Mouse (Mus musculus): ENCODE data around the gene Ppp1r9a.

The Ppp1r9a gene

GRCm38 (mm10) chr6:5155313-5155927, 252.7 kb downstream of the Ppp1r9a start:
- no peak for DNase-seq (ENCODE audit: low spot score in 2 of 2)

GRCm38 (mm10) chr6:5156541-5157425, 254.1 kb downstream of the Ppp1r9a start:
- DNase-seq (ENCODE audit: low spot score in 2 of 2): no peak

- DNase-seq (ENCODE audit: low spot score in 2 of 2): no peak
Observed at GRCm38 (mm10) chr6:5159385-5159791, 256.7 kb downstream of the Ppp1r9a start.

GRCm38 (mm10) chr6:5162052-5162451, 259.3 kb downstream of the Ppp1r9a start:
- DNase-seq (ENCODE audit: low spot score in 2 of 2): no peak

GRCm38 (mm10) chr6:5163507-5164144, 260.9 kb downstream of the Ppp1r9a start:
- no peak for DNase-seq (ENCODE audit: low spot score in 2 of 2)

GRCm38 (mm10) chr6:5164855-5165254, 262.1 kb downstream of the Ppp1r9a start:
- no peak for DNase-seq (ENCODE audit: low spot score in 2 of 2)

- DNase-seq (ENCODE audit: low spot score in 2 of 2): peak in 1 of 2 experiments; percentile 27
Observed at GRCm38 (mm10) chr6:5167051-5167677, 264.4 kb downstream of the Ppp1r9a start.

GRCm38 (mm10) chr6:5168158-5168557, 265.4 kb downstream of the Ppp1r9a start:
- no peak for DNase-seq (ENCODE audit: low spot score in 2 of 2)

- DNase-seq (ENCODE audit: low spot score in 2 of 2): no peak
Observed at GRCm38 (mm10) chr6:5171418-5171817, 268.7 kb downstream of the Ppp1r9a start.

GRCm38 (mm10) chr6:5172571-5172970, 269.9 kb downstream of the Ppp1r9a start:
- no peak for DNase-seq (ENCODE audit: low spot score in 2 of 2)

- no peak for DNase-seq (ENCODE audit: low spot score in 2 of 2)
Observed at GRCm38 (mm10) chr6:5174179-5174812, 271.6 kb downstream of the Ppp1r9a start.

- peak in 1 of 2 experiments; percentile 11 for DNase-seq (ENCODE audit: low spot score in 2 of 2)
Observed at GRCm38 (mm10) chr6:5177967-5178891, 275.5 kb downstream of the Ppp1r9a start.

- DNase-seq (ENCODE audit: low spot score in 2 of 2): no peak
Observed at GRCm38 (mm10) chr6:5179189-5179588, 276.5 kb downstream of the Ppp1r9a start.

GRCm38 (mm10) chr6:5180645-5181044, 277.9 kb downstream of the Ppp1r9a start:
- DNase-seq (ENCODE audit: low spot score in 2 of 2): no peak

- no peak for DNase-seq (ENCODE audit: low spot score in 2 of 2)
Observed at GRCm38 (mm10) chr6:5186229-5186950, 283.7 kb downstream of the Ppp1r9a start.

GRCm38 (mm10) chr6:5187586-5187985, 284.9 kb downstream of the Ppp1r9a start:
- DNase-seq (ENCODE audit: low spot score in 2 of 2): no peak

- no peak for DNase-seq (ENCODE audit: low spot score in 2 of 2)
Observed at GRCm38 (mm10) chr6:5188036-5188435, 285.3 kb downstream of the Ppp1r9a start.

- DNase-seq (ENCODE audit: low spot score in 2 of 2): no peak
Observed at GRCm38 (mm10) chr6:5188938-5189337, 286.2 kb downstream of the Ppp1r9a start.

GRCm38 (mm10) chr6:5189507-5189906, 286.8 kb downstream of the Ppp1r9a start:
- DNase-seq (ENCODE audit: low spot score in 2 of 2): no peak

- DNase-seq (ENCODE audit: low spot score in 2 of 2): no peak
Observed at GRCm38 (mm10) chr6:5190761-5191160, 288.0 kb downstream of the Ppp1r9a start.

All from left cerebral cortex, adult 9 months (tissue).